Mouse (Mus musculus) colon, adult 2 months (tissue): ENCODE results near the gene Gpr101. TPM values are rescaled to one million over a fixed set of nuclear protein-coding genes. Genes with fewer than 3 reads are reported as not detected.

Experiments
- polyA plus RNA-seq: library from polyadenylated mRNA; depleted of rRNA; stranded (reverse); fragments of >200 nt; gene quantifications from 2 replicates; pipeline ENCODE4 v1.2.3, GENCODE M21; 2012; rRNA removed

The Gpr101 gene
- polyA plus RNA-seq, result not detected in 2 replicates

GRCm38 (mm10) chrX:57503634-57504033 is at the start of gene Gpr101:
Gene Gpr101 (minus strand): TSS chrX:57503757.

Other genes with a start within 250 kb of the Gpr101 start
- gene Arhgef6, start 165.0 kb downstream of the Gpr101 start, polyA plus RNA-seq, result 3.2 and 3.5 TPM in 2 replicates
- gene Rbmx, start 110.7 kb downstream of the Gpr101 start, polyA plus RNA-seq, result 6.1 and 7.0 TPM in 2 replicates
- gene Gm364, start 94.6 kb downstream of the Gpr101 start, polyA plus RNA-seq, result not detected in 2 replicates